Mouse (Mus musculus) spleen, embryonic (tissue): ENCODE results near the gene Rps17.

Experiments
- CTCF ChIA-PET: fragments of 350-600 bp; sonication (Branson Sonifier 250); formaldehyde crosslinking; loops from one replicate; lab custom pipeline; 2022; lab: Charles Lee

The Rps17 gene

DNA sequence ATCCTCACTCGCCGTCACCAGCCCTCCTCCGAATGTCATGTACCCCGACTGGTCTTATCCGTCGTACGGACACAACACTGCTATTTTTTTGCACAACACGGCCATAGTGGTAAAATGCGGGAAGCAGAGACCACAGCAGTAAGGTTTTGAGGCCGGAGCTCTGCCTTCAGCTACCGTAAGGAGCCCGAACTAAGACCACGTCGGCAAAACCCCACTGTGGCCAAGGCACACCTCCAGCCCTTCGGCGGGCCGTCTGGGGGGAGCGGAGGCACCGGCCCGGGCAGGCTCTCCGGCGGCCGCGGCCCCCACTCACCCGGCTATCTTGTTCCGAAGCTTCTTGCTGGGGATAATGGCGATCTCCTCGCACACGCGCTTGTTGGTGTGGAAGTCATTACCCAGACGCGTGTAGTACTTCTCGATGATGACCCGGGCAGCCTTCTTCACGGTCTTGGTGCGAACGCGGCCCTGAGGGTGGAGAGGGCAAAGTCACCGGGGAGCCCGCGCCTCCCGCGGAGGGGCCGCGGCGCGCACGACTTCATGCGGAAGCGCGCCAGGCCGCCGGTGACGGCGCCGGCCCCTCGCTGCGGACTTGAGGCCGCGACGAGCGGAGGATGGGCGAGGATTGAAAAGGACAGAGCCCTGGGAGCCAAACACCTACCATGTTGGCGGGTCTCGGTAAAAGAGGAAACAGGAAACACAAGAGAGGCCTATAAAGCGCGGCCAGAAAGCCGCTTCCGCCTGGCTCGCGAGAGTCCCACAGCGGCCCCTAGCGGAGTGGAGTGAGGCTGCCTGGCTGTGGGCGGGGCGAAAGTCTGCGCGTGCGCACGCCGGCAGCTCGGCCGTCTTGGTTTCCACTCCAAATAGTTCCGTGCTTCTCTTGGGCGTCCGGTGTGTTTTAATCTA, at the start of gene Rps17:
Gene Rps17 (minus strand): TSS at position 711 of the 903 bp plus-strand sequence.
- CTCF ChIA-PET, result no interaction called here

DNA sequence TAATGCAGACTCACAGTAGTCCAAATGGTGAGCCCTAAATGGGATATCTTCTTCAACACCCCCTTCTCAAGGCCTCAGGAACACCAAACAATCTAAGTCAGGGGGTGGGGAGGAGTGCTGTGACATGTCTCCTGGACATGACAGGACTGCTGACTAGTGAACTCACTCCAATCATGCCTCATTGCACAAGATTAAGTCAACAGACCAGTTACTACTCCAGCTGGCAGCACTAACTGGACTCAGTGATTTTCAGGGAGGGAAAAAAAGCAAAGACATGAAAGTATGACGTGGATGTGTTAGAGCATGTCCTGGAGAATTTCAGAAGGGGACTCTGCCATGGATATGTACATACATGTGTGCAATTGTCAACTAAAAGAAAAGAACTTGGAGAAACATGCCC, 34.3 kb upstream of the Rps17 start:
- CTCF ChIA-PET, result no interaction called here

DNA sequence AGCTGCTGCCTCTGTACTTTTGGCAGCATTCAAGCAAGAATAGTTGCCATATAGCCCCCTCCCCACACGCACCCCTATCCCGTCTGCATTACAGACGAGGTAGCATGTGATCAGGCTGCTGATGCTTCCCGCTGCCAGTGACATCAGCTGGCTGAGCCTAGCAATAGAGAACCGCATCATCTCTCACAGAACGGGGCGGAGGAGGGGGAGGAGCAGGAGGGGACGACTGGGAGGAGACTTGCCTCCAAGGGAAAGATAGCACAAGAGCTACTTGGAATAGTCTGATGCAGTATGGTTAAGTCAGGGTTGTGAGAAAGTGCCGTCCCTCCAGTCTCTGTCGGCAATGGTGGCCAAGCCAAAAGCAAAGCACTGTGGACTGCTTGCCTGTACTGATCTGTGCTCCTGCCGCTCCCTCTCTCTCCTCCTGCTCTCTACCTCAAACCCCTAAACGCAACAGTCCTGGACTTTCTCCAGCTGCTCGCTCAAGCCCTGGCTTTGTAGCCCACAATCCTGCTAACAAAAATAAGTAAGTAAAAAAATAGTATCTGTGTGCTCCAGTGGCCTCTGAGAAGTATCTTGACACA, 27.4 kb upstream of the Rps17 start:
- CTCF ChIA-PET, result no interaction called here

DNA sequence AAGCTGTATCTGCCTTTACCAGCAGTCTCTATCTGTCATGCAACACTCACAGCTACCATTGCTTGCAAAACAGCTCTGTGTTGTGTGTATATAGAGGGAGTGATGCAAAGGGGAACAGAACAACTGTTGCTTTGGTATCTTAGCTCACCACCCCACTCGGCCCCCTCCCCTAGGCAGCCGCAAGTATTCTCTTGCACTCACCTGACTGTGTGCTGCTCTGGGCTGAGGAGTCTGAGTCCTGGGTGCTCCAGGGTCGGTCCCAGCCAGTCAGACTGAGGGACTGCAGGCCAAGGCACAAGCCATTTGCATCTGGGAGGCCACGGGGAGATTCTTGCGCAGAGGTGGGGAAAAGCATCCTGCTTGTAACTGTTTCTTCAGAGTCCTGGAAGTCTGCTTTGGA, 26.8 kb upstream of the Rps17 start:
- CTCF ChIA-PET, result no interaction called here

DNA sequence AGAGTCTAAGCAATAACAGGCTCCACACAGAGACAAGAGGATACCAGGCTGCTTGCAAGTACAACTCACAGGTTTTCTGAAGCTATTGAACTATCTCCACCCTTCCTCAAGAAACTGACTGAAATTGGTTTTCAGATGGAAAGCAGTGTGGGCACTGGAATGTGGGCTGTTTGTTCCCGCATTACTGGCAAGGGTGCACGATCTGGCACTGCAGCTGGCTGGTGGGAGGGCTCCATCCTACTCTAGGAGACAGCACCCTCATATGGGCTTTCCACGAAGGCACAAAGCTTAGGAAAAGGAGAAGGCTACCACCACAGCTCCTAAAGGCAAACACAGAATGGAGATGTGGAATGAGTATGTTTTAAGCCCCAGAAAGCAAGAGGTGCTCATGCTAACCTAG, 24.7 kb upstream of the Rps17 start:
- CTCF ChIA-PET, result no interaction called here

DNA sequence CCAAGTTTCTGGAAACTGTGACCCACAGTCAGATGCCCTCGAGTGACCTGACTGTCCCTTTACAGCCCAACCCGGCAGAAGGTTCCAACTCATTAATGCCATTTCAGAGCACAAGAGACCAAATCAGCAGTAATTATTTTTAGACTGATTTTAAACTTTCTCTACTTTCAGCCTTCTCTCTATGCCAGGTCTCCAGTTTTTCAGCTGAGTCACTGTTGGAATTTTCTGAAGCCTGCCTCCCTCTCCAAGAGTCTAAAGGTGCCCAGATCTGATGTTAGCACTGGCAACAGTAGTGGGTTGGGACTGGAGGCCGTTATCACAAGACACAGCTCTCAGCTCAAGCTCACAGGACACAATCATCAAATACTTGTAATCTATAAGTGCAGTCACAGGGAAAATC, 22.9 kb upstream of the Rps17 start:
- CTCF ChIA-PET, result no interaction called here

DNA sequence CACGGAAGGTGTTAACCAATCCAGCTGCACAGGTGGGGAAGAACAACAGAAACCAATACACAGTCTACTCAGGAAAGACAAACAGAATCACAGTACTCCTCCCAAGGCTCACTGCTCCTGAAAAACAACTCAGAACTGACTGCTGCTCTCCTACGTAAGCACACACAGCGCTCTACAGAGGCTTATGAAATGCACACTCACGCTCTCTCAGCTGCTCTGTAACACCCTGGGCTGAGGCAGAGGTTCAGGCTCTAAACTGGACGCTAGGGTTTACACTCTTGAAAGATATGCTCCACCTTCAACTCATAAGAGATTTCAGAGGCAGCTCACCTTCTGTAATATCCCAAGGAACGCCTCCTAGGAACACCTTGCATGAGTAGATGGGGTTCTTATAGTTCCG, 11.9 kb upstream of the Rps17 start:
- CTCF ChIA-PET, result no interaction called here

DNA sequence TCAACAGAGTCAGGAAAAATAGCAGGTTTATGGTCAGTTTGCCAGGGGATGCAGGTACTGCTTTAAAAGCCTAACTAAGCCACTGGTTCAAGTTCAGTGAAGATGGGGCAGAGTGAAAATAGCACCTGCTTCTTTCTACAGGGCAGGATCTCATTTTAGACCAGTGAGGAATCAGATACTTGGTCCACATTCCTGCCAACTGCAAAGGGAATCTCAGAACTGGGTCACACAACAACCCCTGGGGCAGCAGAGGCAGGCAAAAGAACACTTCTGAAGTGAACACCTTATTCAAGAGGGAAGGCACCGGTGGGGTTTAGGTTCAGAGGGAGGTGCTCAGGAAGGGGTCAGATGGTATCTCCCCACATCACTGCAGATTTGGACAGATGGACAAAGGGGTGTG, 11.3 kb upstream of the Rps17 start:
- CTCF ChIA-PET, result no interaction called here

DNA sequence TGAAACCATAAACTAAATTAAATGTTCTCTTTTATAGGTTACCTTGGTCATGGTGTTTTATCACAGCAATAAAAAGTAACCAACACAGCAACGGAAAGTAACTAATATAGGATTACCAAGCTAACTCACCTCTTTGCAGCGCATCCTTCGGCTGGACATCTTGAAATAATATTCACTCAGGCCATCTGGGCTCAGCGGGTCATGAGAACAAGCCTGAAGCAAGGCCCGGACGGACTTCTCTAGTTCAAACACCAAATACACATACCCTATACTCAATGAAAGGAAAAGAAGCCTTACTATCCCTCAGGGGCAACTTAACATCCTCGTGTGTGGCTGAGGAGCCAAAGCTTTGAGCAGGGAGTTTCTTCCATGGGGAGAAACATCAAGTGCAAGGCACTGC, 10.7 kb upstream of the Rps17 start:
- CTCF ChIA-PET, result no interaction called here

DNA sequence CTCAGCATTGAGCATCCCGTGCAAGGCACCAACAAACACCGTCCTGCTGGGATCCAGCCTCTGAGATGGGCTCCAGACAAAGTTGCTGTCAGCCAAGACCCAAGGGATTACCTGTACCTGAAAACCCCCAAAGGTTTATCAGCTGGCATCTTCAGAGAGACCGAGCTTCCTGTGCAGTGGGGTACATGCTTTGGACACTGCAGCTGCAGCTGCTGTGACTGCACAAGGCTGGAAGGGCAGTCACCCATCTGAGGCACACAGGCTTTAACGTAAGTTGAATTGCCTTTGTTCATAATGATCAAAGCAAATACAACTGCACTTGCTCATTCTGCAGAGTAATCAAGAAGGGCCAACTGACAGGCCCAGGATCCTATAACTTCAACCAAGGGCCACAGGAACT, 6.8 kb upstream of the Rps17 start:
- CTCF ChIA-PET, result no interaction called here

DNA sequence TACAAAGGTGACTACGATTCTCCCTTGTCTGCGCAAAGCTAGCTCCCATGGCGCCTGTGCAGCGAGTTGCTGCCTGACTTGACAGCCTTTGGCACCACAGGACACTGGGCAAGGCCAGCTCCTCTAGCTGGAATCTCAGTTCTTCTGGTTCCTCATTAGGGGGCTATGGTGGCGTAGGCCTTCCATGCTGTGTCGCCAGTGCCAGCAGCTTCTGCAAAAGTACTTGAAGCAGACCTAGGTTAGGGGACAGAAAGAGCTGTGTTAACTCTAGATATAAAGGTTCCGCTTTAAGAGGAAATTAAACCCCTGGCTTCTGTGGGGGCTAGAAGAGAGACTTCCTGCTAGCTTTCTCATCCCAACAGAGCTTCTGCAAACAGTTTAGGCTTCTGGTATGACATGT, 3.2 kb upstream of the Rps17 start:
- CTCF ChIA-PET, result no interaction called here

DNA sequence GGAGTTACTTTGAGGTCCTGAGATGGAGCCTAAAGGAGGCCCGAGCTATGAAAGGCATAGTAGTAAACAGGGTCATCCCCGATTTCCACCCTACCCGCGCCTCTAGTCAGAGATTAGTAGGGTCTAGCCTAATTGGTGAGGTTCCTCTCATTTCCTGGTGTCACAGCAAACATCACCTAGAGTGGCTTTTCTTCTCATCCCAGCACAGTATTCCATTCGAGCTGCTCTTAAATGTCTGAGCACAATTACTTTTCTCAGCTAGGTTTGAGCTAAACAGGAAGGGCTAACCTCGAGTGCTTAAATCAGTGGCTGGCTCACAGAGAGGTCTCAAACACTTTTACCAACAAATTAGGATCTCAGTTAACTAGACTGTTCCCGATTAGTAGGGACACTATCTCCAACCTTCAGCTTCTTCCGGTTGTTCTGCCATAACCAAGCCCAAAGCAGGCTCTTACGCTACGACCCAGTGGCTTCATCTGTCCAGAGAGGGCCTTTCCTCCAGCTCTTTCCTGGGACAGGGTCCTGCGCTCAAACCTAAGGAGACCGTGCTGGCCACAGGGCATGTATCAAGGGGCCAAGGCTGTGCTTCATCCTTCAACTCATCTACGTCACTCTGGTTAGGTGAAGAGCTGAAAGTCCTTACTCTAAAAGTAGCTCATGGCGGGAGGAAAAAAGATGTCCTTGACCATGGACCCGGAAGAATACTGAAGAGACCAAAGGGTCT, 555 bp upstream of the Rps17 start:
- CTCF ChIA-PET, result no interaction called here

DNA sequence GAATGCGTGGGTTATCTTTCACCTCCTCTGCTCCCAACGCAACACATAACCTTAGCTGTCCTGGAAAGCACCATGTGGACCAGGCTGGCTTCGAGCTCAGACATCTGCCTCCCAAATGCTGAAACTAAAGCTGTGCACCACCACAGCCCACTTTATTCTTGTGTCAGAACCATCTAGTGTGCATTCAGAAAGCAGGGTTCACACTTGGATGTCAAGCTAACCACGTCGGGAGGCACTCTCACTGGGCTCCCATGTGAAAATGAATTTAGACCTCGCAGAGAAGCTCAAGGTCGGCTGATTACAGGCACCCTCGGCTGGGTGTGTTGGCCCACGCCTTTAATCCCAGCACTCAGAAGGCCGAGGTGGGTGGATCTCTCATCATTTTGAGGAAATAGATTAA, 1.2 kb downstream of the Rps17 start:
- CTCF ChIA-PET, result interaction anchor here (1.1 kb wide), 1 partner anchor 182 kb away, joined by 3 read pairs; no protein-coding TSS in a partner anchor

DNA sequence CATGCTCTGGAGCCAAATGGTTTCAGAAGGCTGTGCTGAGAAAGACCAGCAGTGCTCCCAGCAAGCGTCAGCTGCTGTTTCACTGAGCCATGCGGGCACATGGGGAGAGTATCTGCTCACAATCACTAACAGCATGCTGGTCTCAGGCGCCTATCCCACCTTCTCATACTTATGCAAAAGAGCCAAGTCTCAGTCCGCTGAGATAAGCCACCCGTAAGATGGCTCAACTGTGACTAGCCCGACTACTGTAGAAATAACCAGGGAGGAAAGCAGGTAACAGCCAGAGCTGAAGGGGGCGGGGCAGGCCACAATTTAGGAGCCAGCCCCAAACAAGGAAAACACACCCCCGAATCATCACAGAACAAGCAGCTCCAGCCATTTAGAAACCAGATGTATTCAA, 1.7 kb downstream of the Rps17 start:
- CTCF ChIA-PET, result interaction anchor here (1.1 kb wide), 1 partner anchor 182 kb away, joined by 3 read pairs; no protein-coding TSS in a partner anchor

DNA sequence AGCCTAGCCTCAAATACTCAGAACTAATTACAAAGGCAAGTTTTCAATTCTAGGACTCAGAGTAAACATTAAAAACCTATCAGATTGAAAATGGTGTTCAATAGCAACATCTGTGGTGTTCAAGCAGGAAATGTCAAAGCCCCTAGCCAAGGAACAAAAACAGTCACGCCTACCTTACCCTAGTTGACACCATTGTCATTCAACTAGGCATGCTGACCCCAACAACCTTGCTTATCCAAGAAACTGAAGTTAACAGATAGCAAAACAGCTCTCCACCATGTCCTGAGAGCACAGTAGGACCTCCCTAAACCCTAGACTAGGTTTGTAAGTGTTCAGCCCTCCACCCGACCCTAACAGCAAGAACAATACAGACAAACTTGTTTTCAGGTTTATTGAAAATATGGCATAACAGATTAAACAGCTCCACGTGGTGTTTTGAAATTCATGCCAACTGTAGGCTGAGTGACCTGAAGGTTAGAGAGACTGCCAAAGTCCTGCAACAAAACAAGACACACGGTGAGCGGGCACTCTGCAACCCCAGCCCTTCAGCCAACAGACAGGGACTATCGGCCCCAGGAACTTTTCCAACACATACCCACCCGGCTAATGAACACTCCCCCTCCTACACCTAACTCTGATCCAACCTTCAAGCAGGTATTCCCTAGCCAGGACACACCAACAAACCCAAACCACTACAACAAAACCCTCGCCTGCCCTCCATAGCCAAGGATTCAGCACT, 2.5 kb downstream of the Rps17 start:
- CTCF ChIA-PET, result interaction anchor here (1.3 kb wide), 1 partner anchor 178 kb away, joined by 3 read pairs; no protein-coding TSS in a partner anchor

DNA sequence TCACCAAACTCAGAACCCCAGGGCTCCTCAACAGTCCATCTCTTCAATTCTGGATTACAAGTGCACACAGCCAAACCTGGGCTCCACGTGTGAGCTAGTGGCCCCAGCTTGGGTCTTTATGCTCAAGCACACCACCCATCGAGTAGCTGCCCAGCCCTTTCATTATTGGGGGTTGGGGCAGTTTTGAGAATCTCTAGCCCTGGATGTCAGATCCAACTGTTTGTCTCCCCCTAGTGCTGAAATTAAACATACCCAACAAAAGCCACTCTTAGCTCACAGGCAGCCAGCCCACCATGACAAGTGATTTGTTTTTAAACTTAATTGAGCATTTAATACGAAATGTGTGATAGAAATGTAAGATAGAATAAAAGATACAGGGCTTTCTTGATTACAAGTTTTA, 3.5 kb downstream of the Rps17 start:
- CTCF ChIA-PET, result interaction anchor here (0.5 to 1.3 kb wide), 4 partner anchors 10 to 177 kb away, joined by 3 read pairs; no protein-coding TSS in a partner anchor

DNA sequence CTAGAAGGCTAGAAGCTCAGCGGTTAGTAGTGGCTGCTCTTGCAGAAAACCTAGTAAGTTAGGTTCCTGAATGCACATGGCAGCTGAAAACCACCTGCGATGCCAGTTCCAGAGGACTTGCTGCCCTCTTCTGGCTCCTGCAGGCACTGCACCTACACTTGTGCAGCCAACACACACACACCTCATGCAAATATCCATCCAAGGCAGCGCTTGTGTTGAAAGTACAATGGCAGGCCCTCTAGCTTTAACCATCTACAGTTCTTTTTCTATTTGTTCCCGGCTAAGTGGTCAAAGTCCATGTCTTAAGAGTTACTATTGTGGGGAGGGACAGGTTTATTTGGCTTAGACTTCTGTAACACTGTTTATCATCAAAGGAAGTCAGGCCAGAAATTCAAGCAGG, 5.3 kb downstream of the Rps17 start:
- CTCF ChIA-PET, result no interaction called here

DNA sequence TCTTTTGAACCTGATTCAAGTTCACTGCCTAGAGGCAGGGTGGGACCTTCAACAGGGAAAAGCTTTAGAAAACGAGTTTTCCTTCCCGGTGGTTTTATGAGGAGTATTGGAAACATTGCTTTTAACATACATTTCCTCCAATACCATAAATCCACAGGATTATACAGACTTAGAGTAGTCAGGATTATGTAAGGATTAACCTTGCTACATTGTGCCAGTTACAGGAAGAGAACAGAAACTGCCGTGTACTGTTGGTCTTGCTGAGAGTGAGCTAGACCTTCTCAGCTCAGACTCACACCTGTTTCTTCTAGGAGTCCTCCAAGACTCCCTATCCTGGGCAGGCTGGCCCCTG, 6.6 kb downstream of the Rps17 start:
- CTCF ChIA-PET, result interaction anchor here (0.6 kb wide), 1 partner anchor 8 kb away, joined by 3 read pairs; no protein-coding TSS in a partner anchor

DNA sequence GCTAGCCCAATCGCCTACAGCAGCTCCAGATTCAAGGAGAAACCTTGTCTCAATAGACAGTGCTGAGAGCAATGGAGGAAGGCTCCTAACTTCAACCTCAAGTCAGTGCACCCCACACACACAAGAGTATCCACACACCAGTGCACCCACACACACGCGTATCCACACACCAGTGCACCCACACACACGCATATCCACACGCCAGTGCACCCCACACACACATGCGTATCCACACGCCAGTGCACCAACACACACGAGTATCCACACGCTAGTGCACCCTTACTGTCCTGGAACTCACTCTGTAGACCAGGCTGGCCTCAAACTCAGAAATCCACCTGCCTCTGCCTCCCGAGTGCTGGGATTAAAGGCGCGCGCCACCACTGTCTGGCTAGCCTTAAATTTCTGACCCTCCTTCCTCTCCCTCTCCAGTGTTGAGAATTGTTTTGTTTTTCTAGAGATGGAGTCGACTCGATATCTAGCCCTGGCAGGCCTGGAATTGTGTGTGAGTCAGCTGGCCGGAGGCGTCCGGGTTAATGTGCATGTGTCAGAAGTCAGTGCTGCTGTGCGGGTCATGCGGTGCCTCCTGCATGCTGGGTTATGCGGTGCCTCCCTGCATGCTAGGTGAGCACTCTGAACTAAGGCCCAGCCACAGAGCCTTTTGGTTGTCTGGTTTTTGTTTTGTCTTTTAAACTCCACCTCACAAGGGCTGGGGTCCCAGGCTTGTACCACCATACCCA, 7.1 kb downstream of the Rps17 start:
- CTCF ChIA-PET, result interaction anchor here (0.6 kb wide), 1 partner anchor 8 kb away, joined by 3 read pairs; no protein-coding TSS in a partner anchor

DNA sequence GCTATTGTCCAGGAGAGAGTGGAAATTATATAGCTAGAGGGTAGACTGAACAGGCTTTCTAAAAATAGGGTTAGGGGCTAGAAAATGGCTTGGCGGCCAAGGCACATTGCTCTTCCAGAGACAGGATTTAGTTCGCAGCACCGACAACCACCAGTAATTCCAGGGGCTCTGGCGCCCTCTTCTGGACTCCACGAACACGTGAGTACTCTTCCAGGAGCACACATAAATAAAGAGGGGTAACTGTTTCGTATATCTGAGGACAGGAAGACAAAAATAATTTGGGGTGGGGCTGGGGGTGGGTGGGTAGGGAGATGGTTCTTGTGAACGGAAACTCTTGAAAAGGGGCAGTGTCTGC, 8.6 kb downstream of the Rps17 start:
- CTCF ChIA-PET, result interaction anchor here (0.7 kb wide), 1 partner anchor 125 kb away, joined by 3 read pairs; no protein-coding TSS in a partner anchor
